Mouse (Mus musculus): Measurements from ENCODE around the gene Tmppe.
"Not testable (repeated sequence)": the region's sequence is repeated elsewhere in the genome, so short reads cannot be mapped to it uniquely, and the experiment has no call there.

The Tmppe gene

GRCm38 (mm10) chr9:114400949-114401684 is at the start of gene Tmppe, which contains the start of gene Glb1:
Tmppe (plus strand) TSS chr9:114401105.
Glb1 (plus strand) TSS chr9:114401076.
- peak; percentile 96 for DNase-seq (ENCODE audit: low read depth, low spot score)

DNA sequence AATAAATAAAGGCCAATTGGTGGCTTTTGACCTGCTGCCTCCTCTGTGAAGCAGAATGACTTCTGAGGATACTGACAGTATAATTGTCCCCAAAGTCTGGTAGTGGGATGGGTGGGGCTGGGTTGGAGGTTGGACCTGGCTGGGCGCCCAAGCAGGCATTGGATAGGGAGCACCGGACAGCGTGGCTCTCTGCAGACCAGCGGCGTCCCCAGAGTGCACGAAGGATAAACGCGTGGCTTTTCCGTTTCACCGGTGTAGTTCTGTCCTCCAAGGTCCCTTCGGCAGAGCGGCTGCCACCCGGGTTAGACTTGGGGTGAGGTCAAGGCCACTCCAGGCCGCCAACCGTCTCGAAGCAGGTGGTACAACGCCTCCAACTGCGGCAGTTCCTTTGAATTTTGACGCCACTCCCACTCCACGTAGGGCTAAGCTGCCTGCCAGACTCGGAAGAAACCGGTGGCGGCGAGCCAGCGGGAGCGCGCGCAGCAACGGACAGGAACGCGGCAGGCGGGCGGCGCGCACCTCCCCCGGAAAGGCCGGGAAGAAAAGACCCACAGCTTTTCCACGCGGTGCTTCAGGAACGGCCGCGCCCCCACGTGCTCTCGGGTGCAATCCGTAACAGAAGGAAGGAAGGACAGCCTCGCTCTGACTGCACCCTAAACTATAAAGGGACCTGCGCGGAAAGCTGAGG is 33.0 kb upstream of the Tmppe start:
- peak; percentile 90 for DNase-seq (ENCODE audit: low read depth, low spot score)

GRCm38 (mm10) chr9:114368471-114368858 is 32.4 kb upstream of the Tmppe start:
- DNase-seq (ENCODE audit: low read depth, low spot score) = no peak

GRCm38 (mm10) chr9:114369389-114369788 is 31.5 kb upstream of the Tmppe start:
- DNase-seq (ENCODE audit: low read depth, low spot score) = not testable (repeated sequence)

GRCm38 (mm10) chr9:114371717-114372116 is 29.2 kb upstream of the Tmppe start:
- DNase-seq (ENCODE audit: low read depth, low spot score) = peak; percentile 72

DNA sequence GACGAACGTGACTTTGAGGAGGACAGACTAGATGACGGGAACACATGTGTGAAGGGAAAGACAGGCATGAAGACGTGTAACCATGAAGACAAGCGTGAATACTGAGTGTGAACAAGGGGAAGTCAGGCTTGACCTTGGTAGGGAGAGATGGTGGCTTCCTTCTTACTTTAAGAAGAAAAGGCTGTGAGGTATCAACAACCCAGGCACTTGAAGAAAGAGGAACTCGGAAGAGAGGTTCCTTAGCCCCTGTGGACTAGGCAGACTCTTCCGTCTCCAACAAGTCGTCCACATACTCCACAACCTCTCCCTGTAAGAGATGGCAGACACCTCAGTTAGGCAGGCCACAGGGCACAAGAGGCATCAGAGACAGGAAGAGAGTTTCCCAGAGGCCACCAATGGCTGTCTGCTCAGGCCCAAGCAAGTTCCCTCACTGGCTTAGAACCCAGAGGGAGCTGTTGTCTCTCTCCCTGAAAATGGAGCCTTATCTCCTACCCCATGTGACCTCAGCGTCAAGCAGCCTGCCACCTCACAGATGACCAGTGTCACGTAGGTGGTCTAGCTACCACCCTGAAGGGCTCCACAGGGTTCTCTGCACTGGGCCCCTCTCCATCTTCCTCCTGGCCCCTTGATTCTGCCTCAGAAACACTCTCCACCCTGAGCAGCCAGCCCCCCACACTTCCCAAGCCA is 25.5 kb upstream of the Tmppe start:
- no peak for DNase-seq (ENCODE audit: low read depth, low spot score)

DNA sequence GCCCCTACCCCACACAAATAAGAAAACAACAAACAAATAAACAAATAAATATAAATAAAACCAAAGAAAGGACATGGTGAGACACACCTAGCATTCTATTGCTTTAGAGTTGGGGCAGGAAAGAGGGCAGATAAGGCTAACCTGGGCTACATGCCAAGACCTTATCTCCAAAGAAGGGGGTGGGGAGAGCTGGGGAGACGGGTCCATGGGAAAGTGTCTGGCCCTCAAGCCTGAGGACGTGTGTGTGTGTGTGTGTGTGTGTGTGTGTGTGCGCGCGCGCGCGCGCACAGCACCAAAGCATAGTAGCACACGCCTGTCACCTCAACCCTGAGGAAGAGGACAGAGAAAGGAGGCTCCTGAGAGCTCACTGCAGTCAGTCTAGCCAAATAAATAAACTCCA is 23.7 kb upstream of the Tmppe start:
- no peak for DNase-seq (ENCODE audit: low read depth, low spot score)

DNA sequence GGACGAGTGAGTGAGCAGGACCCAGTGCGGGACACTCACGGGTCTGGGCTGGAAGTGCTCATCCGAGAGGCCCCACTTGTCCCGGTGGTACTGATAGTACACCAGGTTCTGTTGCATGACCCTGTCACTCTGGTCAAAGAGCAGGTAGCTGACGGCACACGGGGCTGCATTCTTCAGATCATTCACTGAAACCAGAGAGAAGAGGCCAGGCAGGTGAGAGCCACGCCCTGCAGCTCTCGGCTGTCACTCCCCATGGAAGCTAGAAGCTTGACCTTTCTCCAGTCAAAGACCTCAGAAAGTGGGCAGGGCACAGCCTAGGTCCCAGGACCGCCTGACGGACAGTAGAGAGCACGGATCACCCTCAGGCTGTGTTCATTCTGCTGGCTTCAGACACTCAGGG is 21.0 kb upstream of the Tmppe start:
- DNase-seq (ENCODE audit: low read depth, low spot score) = peak; percentile 62

- DNase-seq (ENCODE audit: low read depth, low spot score) = peak; percentile 73
Measured at GRCm38 (mm10) chr9:114380881-114381733, 19.8 kb upstream of the Tmppe start.

- no peak for DNase-seq (ENCODE audit: low read depth, low spot score)
Measured at GRCm38 (mm10) chr9:114382936-114383710, 17.8 kb upstream of the Tmppe start.

DNA sequence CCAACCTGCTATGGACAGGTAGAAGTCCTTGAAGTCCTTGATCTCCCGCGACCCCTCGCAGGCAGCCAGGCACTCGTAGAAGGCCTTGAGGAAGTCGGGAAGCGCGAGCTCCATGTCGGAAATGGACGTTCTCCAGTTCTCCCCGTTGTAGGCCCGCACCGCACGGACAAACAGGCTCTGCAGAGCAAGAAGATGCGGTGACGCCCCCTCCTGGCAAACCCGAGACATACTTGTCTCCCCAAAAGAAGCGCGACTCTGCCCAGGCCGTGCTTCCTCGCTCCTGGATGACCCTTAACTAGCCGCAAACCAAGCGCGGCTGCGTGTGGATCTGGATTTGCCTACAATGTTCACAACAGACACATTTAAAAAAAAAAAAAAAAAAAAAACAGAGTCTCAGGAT is 16.2 kb upstream of the Tmppe start:
- peak; percentile 79 for DNase-seq (ENCODE audit: low read depth, low spot score)

GRCm38 (mm10) chr9:114385160-114385559 is 15.7 kb upstream of the Tmppe start:
- no peak for DNase-seq (ENCODE audit: low read depth, low spot score)

DNA sequence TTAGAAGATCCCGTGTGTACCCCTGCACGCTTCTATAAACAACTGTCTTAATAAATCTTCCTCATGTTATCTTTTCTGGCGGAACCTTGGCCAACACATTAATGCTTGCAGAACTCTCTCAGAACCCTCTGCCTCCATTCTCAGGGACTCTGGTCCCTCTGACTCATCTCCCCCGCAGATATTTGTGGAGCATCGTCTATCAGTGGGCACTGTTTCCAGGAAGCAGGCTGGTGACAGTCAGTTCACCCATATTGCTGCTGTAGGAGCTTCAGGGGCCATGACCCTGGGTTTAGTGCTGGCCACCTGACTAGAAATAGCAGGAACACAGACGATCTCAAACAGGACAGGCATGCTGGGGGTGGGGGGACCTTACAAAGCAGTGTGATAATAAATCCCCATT is 13.8 kb upstream of the Tmppe start:
- no peak for DNase-seq (ENCODE audit: low read depth, low spot score)

DNA sequence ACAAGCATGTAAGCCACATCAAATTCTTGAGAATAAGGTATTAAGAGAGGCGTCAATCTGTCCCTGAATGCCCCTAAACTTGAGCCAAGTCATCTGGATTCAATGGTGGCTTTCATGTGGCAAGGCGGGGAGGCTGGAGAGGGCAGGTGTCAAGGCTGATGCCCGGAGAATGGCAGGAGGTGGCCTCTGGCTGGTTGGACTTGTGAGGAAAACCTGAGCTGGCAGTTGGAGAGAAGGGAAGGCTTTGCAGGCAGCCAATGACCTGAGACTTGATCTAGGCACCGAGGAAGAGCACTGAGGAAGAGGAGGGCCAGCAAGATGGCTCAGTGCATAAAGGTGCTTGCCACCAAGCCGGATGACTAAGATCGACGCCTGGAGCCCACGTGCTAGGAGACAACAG is 12.6 kb upstream of the Tmppe start:
- DNase-seq (ENCODE audit: low read depth, low spot score) = no peak

GRCm38 (mm10) chr9:114388701-114389370 is 12.1 kb upstream of the Tmppe start:
- no peak for DNase-seq (ENCODE audit: low read depth, low spot score)

DNA sequence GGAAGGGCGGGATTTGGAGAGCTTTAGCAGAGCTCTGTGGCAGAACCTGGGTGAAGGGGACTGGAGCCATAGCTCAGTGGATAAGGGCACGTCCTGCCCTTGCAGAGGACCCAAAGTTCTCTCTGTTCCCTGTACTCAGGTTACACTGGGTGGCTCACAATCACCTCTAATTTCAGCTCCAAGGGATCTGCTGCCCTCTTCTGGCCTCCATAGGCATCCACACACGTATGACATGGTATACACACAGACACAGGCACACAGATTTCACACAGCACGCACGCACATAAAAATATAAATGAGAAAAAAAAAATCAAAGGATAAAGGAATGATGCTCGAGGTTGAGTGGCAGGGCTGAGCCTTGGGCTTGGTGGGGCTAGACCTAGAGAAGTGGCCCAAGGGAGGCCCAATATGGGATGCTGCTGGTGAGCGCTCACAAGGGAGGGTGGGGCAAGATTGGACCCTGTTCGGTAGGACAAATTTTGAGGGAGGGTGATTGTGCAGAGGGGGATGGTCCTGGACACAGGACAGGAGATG is 11.5 kb upstream of the Tmppe start:
- peak; percentile 89 for DNase-seq (ENCODE audit: low read depth, low spot score)

GRCm38 (mm10) chr9:114389905-114390748 is 10.8 kb upstream of the Tmppe start, which contains the start of gene Crtap:
Crtap (minus strand) TSS chr9:114390675.
- peak; percentile 96 for DNase-seq (ENCODE audit: low read depth, low spot score)

DNA sequence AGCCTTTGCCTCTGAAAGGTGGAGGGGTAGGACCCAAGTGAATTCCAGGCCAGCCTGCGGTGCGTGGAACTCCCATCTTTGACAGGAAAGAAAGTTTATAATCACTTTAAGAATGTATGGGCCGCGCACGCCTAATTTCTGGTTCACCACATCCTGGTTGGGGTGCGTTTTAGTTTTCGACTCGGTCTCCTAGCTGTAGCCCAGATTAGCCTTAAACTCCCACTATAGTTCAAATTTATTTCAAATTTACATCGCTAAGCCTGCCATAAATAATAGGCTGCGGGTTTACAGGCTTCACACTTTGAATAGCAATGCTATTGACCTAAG is 10.2 kb upstream of the Tmppe start:
- no peak for DNase-seq (ENCODE audit: low read depth, low spot score)

- peak; percentile 82 for DNase-seq (ENCODE audit: low read depth, low spot score)
Measured at GRCm38 (mm10) chr9:114394136-114394535, 6.8 kb upstream of the Tmppe start.

Data from ZHBTc4 (cell line).